ENCODE assay signal across 8 mouse cellular contexts in genomic region chr4:46665371-46665774, GRCm38 (mm10). TPM values are rescaled to one million over a fixed set of nuclear protein-coding genes. Genes with fewer than 3 reads are reported as not detected.
DNase-seq lines count a peak whose midpoint lies in the region; ATAC-seq lines count a peak whose summit lies in the region.

No protein-coding gene starts in this region.

- intact Hi-C loops in left cerebral cortex, postnatal 36 days (cut with DNase I): no loop called here

- no peaks in the 10 kb centered on the region for H3K27me3 ChIP-seq in neural tube, embryonic 15.5 days (replicated peaks)
- H3K27me3 ChIP-seq in splenic B cell, adult 2 months (ENCODE audit: control insufficient read depth, insufficient read depth, low read length, poor library complexity, severe bottlenecking): no peaks in the 10 kb centered on the region

- H3K27ac ChIP-seq in neural tube, embryonic 15.5 days (replicated peaks): no peak overlapping the region

- no peak for ATAC-seq in neural tube, embryonic 15.5 days (ENCODE audit: low FRiP score)

- H3K4me3 ChIP-seq in neural tube, embryonic 15.5 days (replicated peaks): no peak overlapping the region

- H3K9me3 ChIP-seq in neural tube, embryonic 15.5 days (replicated peaks): no peaks in the 10 kb centered on the region

- H3K4me1 ChIP-seq in neural tube, embryonic 15.5 days: peaks cover 16% of the 10 kb centered on the region

- H3K36me3 ChIP-seq in neural tube, embryonic 15.5 days: peaks cover 13% of the 10 kb centered on the region; the same call in 1 of the 2 replicates
- no peaks in the 10 kb centered on the region for H3K36me3 ChIP-seq in splenic B cell, adult 2 months (ENCODE audit: control insufficient read depth, insufficient read depth, low read length, poor library complexity, severe bottlenecking)

- no peak overlapping the region for H3K9ac ChIP-seq in neural tube, embryonic 15.5 days (replicated peaks)

- peak; percentile 51 to 68 for DNase-seq in cerebellum, postnatal 10 days
- no peak for DNase-seq in cerebellum, adult 18-20 months
- DNase-seq in neural tube, embryonic 10.5 days (ENCODE audit: extremely low spot score, low spot score): peak; percentile 57
- DNase-seq in hindlimb bud, embryonic 11.5 days (ENCODE audit: extremely low spot score, low read depth, low spot score): peak; percentile 31
- peak; percentile 36 for DNase-seq in splenic B cell, adult 2 months (ENCODE audit: low read depth, low spot score)
- no peak for DNase-seq in testis, postnatal 14 days (ENCODE audit: low spot score)
- DNase-seq in left cerebral cortex, postnatal 36 days (ENCODE audit: low spot score in 2 of 2): no peak

- WGBS in neural tube, embryonic 15.5 days: 12% methylated on average over 7 of the region's 8 CpGs

- H3K4me2 ChIP-seq in neural tube, embryonic 15.5 days: no peak overlapping the region

RNA-seq across cellular contexts. Expression of gene Tbc1d2, which starts 15.4 kb away (rescaled TPM):
- 0.73 and 1.7 TPM in 2 replicates for polyA plus RNA-seq in neural tube, embryonic 15.5 days (2015; fragmentation: Nextera tagmentation; extraction: Ambion mirVana)
- 1 to 10 TPM; 2.7 to 3.8 TPM for total RNA-seq in left cerebral cortex, postnatal 36 days (2021)

Comparison
In these comparisons a context has a peak if more than half of its experiments do, and no peak if none do; other contexts are left out.
1. DNase-seq: peak in cerebellum, postnatal 10 days (2 of 2), neural tube, embryonic 10.5 days (single experiment), hindlimb bud, embryonic 11.5 days (single experiment) and splenic B cell, adult 2 months (single experiment); none in cerebellum, adult 18-20 months (0 of 2), testis, postnatal 14 days (single experiment) and left cerebral cortex, postnatal 36 days (0 of 2).